Mouse (Mus musculus) megakaryocyte-erythroid progenitor cell, adult 5-6 weeks (primary cell): Measurements from ENCODE around the gene Knstrn. TPM values are rescaled to one million over a fixed set of nuclear protein-coding genes. Genes with fewer than 3 reads are reported as not detected.
A peak's percentile ranks its signal among the peaks of the same experiment; 100 is the strongest.

Experiments
- ATAC-seq: replicated peaks from 2 replicates; pipeline ENCODE4 v1.8.0; 2016; ENCODE audit warnings: mild to moderate bottlenecking, inconsistent platforms; ENCODE audit not compliant: severe bottlenecking, poor library complexity, low FRiP score, low TSS enrichment
- total RNA-seq, 2 experiments: library from RNA; stranded (forward) in 1 of 2; stranded (reverse) in 1 of 2; fragments of 200-1000, 215-1000 nt in 1 of 2; fragments of >200 nt in 1 of 2; fragmentation: Nextera tagmentation in 1 of 2; gene quantifications; 2 replicates each; pipeline ENCODE4 v1.2.3; 2014 to 2017

Gene Knstrn
- total RNA-seq, 2 experiments from 2014 or later, result 22.4 to 59.1 TPM

DNA sequence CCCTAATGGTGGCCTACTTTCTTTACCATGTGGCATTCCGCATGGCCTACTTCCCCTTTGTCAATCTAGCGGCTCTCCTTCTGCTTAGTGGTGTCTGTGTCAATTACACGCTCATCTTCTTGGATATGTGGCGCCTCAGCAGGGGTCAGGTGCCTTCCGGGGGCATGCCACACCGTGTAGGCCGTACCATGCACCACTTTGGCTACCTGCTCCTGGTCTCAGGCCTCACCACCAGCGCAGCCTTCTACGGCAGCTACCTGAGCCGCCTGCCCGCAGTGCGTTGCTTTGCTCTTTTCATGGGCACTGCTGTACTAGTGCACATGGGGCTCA is 23.6 kb upstream of the Knstrn start:
- no peak; the same call in 1 of the 2 replicates for ATAC-seq

DNA sequence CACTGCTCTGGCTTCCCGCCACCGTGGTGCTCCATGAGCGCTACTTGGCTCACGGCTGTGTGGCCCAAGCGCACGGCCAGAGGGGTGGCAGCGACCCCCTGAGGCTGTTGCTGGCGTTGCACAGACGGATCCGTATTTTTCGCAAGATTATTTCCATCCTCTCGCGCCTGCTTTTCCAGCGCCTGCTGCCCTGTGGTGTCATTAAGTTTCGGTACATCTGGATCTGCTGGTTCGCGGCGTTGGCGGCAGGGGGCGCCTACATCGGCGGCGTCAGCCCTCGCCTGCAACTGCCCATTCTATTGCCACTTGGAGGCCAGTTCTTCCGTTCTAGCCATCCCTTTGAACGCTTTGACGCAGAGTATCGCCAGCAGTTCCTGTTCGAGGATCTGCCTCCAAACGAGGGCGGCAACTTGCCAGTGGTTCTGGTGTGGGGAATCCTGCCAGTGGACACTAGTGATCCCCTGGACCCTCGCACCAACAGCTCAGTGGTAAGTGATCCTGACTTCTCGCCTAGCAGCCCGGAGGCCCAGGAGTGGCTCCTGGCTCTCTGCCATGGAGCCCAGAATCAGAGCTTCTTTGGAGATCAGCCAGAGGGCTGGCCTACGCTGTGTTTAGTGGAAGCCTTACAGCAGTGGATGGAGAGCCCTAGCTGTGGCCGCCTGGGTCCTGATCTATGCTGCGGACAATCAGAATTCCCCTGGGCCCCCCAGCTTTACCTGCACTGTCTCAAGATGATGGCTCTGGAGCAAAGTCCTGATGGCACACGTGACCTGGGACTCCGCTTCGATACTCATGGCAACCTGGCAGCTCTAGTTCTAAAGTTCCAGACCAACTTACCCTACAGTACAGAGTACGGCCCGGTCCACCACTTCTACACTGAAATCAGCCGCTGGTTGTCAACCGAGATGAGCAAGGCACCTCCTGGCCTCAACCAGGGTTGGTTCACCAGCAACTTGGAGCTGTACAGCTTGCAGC is 23.0 kb upstream of the Knstrn start:
- peak; percentile 55 for ATAC-seq

DNA sequence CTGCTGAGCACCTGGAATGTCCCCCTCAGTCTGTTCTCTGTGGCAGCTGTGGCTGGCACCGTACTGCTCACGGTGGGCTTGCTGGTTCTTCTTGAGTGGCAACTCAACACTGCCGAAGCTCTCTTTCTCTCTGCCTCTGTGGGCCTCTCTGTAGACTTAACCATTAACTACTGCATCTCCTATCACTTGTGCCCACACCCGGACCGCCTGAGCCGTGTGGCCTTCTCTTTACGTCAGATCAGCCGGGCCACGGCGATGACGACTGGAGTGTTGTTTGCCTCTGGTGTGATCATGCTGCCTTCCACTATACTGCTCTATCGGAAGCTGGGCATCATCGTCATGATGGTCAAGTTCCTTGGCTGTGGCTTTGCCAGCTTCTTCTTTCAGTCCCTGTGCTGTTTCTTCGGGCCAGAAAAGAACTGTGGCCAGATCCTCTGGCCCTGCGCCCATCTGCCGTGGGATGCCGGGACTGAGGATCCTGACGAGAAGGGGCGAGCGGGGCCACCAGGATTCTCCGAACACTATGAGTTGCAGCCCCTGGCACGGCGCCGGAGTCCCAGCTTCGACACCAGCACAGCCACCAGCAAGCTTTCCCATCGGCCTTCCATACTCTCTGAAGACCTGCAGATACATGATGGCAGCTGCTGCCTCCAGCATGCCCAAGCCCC is 22.1 kb upstream of the Knstrn start:
- ATAC-seq, result no peak

GRCm38 (mm10) chr2:118792259-118792613 is 21.6 kb upstream of the Knstrn start:
- no peak for ATAC-seq

DNA sequence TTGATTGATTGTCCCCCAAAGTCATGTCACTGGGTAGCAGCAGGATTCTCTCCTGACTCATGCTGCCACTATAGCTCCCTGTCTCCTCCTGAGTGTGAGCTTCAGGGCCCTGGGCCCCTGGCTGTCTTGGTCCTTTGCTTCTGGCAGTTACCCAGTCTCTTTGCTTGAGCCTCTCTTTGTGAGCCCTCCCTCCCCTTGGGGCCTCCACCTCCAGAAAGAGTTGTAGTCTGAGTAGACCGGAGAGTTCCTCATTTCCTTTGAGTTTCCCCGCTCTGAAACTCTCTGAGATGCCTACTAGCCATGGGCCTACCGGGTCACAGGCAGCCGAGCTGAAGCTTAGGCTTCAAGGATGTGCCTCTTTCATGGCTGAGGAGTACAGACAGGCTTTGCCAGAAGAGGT is 20.2 kb upstream of the Knstrn start:
- no peak for ATAC-seq

DNA sequence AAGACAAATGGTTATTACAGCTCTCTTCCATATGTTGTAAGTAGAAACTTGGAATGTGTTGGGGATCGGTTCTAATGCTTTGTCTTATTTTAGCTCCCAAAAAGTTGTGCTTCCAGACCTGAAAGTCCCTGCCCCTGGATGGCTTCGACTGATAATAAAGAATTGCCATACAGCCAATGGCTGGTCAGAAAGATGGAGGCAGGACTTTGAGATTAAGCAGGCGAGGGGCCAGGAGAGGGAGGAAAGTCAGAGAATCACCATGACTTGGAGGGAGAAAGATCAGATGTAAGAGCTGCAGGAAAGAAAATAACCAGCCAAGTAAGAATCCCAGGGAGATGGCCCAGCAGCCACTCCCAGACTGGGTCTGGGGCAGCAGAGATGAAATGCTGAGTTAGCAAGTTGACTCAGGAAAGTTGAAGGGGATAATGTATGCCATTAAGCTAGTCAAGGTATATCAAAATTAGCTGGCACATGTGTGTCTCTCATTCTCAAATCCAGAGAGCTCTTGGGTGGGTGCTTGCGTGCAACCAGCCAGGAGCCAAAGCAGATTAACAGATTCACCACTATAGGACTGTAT is 11.2 kb upstream of the Knstrn start:
- ATAC-seq, result no peak

- ATAC-seq, result no peak
Observed at GRCm38 (mm10) chr2:118804474-118804873, 9.3 kb upstream of the Knstrn start.

GRCm38 (mm10) chr2:118805137-118805536 is 8.7 kb upstream of the Knstrn start:
- 0 out of 2 replicates have a peak, but pooled peaks have one; percentile 34 for ATAC-seq

- ATAC-seq, result 0 out of 2 replicates have a peak, but pooled peaks have one; percentile 14
Observed at GRCm38 (mm10) chr2:118805756-118806155, 8.0 kb upstream of the Knstrn start.

- ATAC-seq, result peak; percentile 72
Observed at GRCm38 (mm10) chr2:118806860-118807259, 6.9 kb upstream of the Knstrn start.

DNA sequence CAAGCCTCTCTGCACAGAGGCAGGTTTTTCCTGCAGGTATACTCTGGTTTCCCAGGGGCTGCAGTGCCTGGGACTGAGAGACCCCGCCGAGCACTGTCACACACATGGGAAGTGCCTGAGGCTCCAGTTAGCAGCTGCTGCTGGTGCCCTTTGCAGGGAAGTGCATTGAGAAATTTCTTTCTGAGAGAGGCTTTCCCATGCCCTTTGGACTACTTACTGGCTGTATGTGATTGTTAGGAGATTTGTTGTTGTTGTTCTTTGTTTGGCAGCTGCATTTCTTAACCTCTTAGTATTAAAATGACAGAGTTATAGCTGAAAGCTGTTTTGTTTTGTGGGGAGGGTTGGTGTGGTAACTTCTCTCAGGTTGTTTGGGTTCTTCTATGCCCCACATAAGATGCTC is 2.9 kb upstream of the Knstrn start:
- ATAC-seq, result no peak

DNA sequence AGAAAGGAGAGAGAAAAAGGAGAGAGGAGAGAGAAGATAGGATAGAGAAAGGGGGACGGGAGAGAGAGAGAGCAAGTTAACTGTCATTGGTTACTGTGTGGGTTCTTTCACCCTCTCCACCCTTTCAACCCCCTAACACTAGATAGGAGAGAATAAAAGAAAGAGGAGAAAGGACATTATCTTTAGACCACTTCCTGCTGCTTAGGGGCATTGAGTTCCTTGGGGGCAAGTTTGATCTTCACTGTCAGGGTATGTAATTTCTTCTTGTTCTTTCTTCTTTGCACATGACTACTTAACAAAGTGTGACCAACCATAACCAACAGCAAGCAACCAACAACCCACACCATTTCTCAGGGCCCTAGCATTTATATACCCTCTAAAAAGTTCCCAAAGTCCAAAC is 1.1 kb upstream of the Knstrn start:
- ATAC-seq, result no peak

DNA sequence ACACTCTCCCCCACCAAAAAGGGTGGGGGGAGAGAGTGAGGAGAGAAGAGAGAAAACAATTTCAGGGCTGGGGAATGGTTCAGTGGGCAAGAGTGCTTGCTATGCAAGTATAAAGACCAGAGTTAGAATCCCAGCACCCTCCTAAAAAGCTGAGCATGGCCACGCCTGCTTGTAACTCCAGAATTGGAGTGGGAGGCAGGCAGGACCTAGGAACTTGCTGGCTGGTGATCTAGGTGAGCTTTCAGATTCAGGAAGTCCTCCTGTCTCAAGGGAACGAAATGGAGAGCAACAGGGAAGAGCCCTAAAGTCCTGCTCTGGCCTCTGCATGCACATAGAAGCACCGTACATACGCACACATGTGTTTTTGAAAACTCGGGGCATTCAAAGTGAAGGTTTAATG is 9.0 kb downstream of the Knstrn start:
- ATAC-seq, result no peak

GRCm38 (mm10) chr2:118824396-118824795 is 10.6 kb downstream of the Knstrn start:
- ATAC-seq, result no peak

- no peak for ATAC-seq
Observed at GRCm38 (mm10) chr2:118829096-118829495, 15.3 kb downstream of the Knstrn start.

DNA sequence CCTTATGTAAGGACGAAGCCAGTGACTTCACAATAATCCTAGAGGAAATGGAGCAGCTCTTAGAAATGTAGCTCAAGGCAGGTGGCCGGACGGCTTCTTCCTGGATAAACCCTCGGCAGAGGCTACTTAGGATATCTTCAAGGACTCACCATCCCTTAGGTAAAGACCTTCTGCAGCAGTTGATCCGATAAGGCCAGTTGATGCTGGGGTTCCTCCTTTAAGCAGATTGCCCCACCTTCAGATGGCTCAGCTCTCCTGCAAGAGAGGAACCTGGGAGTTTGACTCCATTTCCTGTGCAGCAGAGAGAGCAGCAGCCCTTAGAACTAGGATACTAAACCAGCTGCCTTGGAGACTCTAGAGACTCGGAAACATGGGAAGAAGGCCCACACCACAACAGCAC is 20.3 kb downstream of the Knstrn start:
- no peak for ATAC-seq

GRCm38 (mm10) chr2:118835115-118835514 is 21.3 kb downstream of the Knstrn start:
- no peak for ATAC-seq

- ATAC-seq, result no peak
Observed at GRCm38 (mm10) chr2:118838330-118838729, 24.5 kb downstream of the Knstrn start.

- ATAC-seq, result no peak
Observed at GRCm38 (mm10) chr2:118841186-118841585, 27.4 kb downstream of the Knstrn start.

DNA sequence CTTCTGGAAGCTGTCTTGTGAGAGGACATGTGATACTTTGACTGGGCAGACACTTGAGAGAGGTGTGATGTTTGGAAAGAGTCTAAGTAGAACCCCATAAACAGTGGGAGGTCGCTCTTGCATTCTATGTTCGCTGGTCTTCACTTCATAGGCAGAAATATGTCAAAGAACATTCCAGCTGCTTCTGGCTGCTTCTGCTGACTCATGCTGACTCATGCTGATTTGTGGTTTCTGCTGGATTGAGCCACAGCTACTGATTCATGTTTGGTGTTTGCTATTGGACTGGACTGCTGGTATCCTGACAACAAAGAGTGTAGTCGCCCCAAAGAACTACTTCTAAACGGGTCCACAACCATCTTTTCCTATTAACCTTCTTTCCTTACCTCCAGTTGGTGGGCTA is 28.0 kb downstream of the Knstrn start:
- no peak for ATAC-seq
